Mouse (Mus musculus) small intestine, adult 2 months (tissue): ENCODE measurements around the gene Vmn2r20.
"Not testable (repeated sequence)": the region's sequence is repeated elsewhere in the genome, so short reads cannot be mapped to it uniquely, and the experiment has no call there.

ENCODE experiments used
- CTCF ChIP-seq: fragments of 200-500 bp; IDR thresholded peaks from 2 replicates; pipeline ENCODE4 v1.5.1; 2012; ENCODE audit warnings: low read depth, mild to moderate bottlenecking, control low read depth, inconsistent platforms, low read length, moderate library complexity, mixed read lengths; ENCODE audit not compliant: insufficient replicate concordance, insufficient read length; ENCODE audit errors: extremely low read depth
- POLR2A ChIP-seq: fragments of 200-500 bp; IDR thresholded peaks from 2 replicates; pipeline ENCODE4 v1.6.1; 2012; ENCODE audit warnings: low read depth, mild to moderate bottlenecking, control low read depth, inconsistent platforms, low read length, moderate library complexity

DNA sequence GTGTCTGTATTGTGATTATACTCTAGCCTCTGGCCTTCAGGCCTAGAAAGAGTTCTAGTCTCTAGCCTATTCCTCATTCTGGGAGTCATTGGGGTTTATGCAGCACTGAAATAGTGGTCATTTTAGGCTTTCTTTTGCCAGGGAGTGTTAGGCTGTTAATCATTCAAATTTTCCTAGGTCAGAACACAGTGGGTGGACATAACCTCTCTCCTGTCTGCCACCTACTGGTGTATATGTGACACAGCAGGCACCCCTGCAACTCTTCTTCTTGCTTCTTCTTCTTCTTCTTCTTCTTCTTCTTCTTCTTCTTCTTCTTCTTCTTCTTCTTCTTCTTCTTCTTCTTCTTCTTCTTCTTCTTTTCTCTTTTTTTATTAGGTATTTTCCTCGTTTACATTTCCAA is 6.5 kb upstream of the Vmn2r20 start:
- not testable (repeated sequence) for TF ChIP-seq CTCF, POLR2A
